Mouse (Mus musculus): Measurements from ENCODE around the gene Btbd35f15. TPM values are rescaled to one million over a fixed set of nuclear protein-coding genes. Genes with fewer than 3 reads are reported as not detected.
"Not testable (repeated sequence)": the region's sequence is repeated elsewhere in the genome, so short reads cannot be mapped to it uniquely, and the experiment has no call there.

The Btbd35f15 gene
- not detected in 2 replicates for polyA plus RNA-seq (2015; fragmentation: Nextera tagmentation; extraction: Ambion mirVana)

GRCm38 (mm10) chrX:33577214-33577613 is at the start of gene Btbd35f15:
Btbd35f15 (minus strand) TSS chrX:33577314.
- not testable (repeated sequence) for H3K27me3 ChIP-seq (ENCODE audit: insufficient read depth, low read length); H3K9ac ChIP-seq (replicated peaks; ENCODE audit: low read length); H3K9me3 ChIP-seq (ENCODE audit: low read length); H3K27ac ChIP-seq (ENCODE audit: low read length); H3K4me2 ChIP-seq (replicated peaks; ENCODE audit: low read depth, low read length); ATAC-seq (ENCODE audit: low FRiP score, low TSS enrichment); H3K4me3 ChIP-seq (ENCODE audit: low read length); H3K36me3 ChIP-seq (ENCODE audit: insufficient read depth, low read length); H3K4me1 ChIP-seq (ENCODE audit: insufficient read depth, low read length)
- no CpG with 5 or more reads among the region's 3 CpGs for WGBS

Other genes with a start within 250 kb of the Btbd35f15 start
- not detected in 2 replicates for gene Btbd35f13, start 79.9 kb upstream of the Btbd35f15 start, polyA plus RNA-seq (2015; fragmentation: Nextera tagmentation; extraction: Ambion mirVana)
- not detected in 2 replicates for gene Btbd35f14, start 125.0 kb upstream of the Btbd35f15 start, polyA plus RNA-seq (2015; fragmentation: Nextera tagmentation; extraction: Ambion mirVana)